Mouse (Mus musculus): Measurements from ENCODE around the gene Zfp119b.
"Not testable (repeated sequence)": the region's sequence is repeated elsewhere in the genome, so short reads cannot be mapped to it uniquely, and the experiment has no call there.

Gene Zfp119b

GRCm38 (mm10) chr17:55957726-55958583 is 8.7 kb upstream of the Zfp119b start:
- DNase-seq (ENCODE audit: low spot score), result no peak

- peak; percentile 83 for DNase-seq (ENCODE audit: low spot score)
Measured at GRCm38 (mm10) chr17:55957168-55957567, 7.9 kb upstream of the Zfp119b start.

- no peak for DNase-seq (ENCODE audit: low spot score)
Measured at GRCm38 (mm10) chr17:55956591-55956990, 7.3 kb upstream of the Zfp119b start.

GRCm38 (mm10) chr17:55956129-55956528 is 6.8 kb upstream of the Zfp119b start:
- peak; percentile 74 for DNase-seq (ENCODE audit: low spot score)

GRCm38 (mm10) chr17:55954229-55954628 is 4.9 kb upstream of the Zfp119b start:
- no peak for DNase-seq (ENCODE audit: low spot score)

GRCm38 (mm10) chr17:55953751-55954150 is 4.5 kb upstream of the Zfp119b start:
- DNase-seq (ENCODE audit: low spot score), result no peak

- no peak for DNase-seq (ENCODE audit: low spot score)
Measured at GRCm38 (mm10) chr17:55952447-55953027, 3.2 kb upstream of the Zfp119b start, which contains the start of gene Ebi3. Ebi3 (plus strand) TSS chr17:55952640.

- no peak for DNase-seq (ENCODE audit: low spot score)
Measured at GRCm38 (mm10) chr17:55952041-55952440, 2.7 kb upstream of the Zfp119b start.

- DNase-seq (ENCODE audit: low spot score), result no peak
Measured at GRCm38 (mm10) chr17:55950601-55951000, 1.3 kb upstream of the Zfp119b start.

- no peak for DNase-seq (ENCODE audit: low spot score)
Measured at GRCm38 (mm10) chr17:55948647-55949046, 653 bp downstream of the Zfp119b start.

- DNase-seq (ENCODE audit: low spot score), result no peak
Measured at GRCm38 (mm10) chr17:55945696-55946095, 3.6 kb downstream of the Zfp119b start.

GRCm38 (mm10) chr17:55944866-55945682 is 4.2 kb downstream of the Zfp119b start:
- DNase-seq (ENCODE audit: low spot score), result peak; percentile 84

GRCm38 (mm10) chr17:55944387-55944865 is 4.9 kb downstream of the Zfp119b start:
- DNase-seq (ENCODE audit: low spot score), result not testable (repeated sequence)

- DNase-seq (ENCODE audit: low spot score), result no peak
Measured at GRCm38 (mm10) chr17:55933191-55933590, 16.1 kb downstream of the Zfp119b start.

- DNase-seq (ENCODE audit: low spot score), result no peak
Measured at GRCm38 (mm10) chr17:55932635-55933034, 16.7 kb downstream of the Zfp119b start.

- DNase-seq (ENCODE audit: low spot score), result peak; percentile 85
Measured at GRCm38 (mm10) chr17:55931553-55932502, 17.5 kb downstream of the Zfp119b start.

GRCm38 (mm10) chr17:55906669-55907068 is 42.6 kb downstream of the Zfp119b start:
- DNase-seq (ENCODE audit: low spot score), result no peak

GRCm38 (mm10) chr17:55904131-55904530 is 45.2 kb downstream of the Zfp119b start:
- DNase-seq (ENCODE audit: low spot score), result no peak

GRCm38 (mm10) chr17:55903687-55904086 is 45.6 kb downstream of the Zfp119b start:
- DNase-seq (ENCODE audit: low spot score), result no peak

GRCm38 (mm10) chr17:55903087-55903486 is 46.2 kb downstream of the Zfp119b start:
- no peak for DNase-seq (ENCODE audit: low spot score)

GRCm38 (mm10) chr17:55892406-55892955 is 56.8 kb downstream of the Zfp119b start:
- peak; percentile 6 for DNase-seq (ENCODE audit: low spot score)

Measured in embryo, embryonic 10.5 days (tissue).